Mouse (Mus musculus): Measurements from ENCODE around the gene Ncbp3.

DNA sequence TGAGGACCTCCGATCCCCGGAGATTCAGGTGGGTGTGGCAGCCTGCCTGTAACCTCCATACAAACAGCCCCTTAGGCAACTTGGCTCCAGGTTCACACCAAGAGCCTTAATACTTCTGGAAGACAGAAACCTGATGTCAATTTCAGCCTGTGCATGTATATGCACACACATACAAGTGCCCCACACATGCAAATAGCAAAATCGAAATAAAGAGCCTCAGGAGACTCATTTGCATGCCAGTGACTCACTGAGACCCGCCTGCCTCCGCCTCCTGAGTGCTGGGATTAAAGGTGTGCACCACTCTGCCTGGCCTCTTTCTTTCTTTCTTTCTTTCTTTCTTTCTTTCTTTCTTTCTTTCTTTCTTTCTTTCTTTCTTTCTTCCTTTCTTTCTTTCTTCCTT, 51.3 kb downstream of the Ncbp3 start:
- no peak for TF ChIP-seq CTCF (IDR thresholded peaks at IDR 0.05; ENCODE audit: low read depth)
- TF ChIP-seq EP300 (IDR thresholded peaks at IDR 0.05; ENCODE audit: low read depth) = no peak

All from heart, postnatal 0 days (tissue).